Mouse (Mus musculus) ovary, postnatal 14 days (tissue): ENCODE data around the gene Emp1.
A peak's percentile ranks its signal among the peaks of the same experiment; 100 is the strongest.

ENCODE experiments used
- DNase-seq: peaks from one replicate; pipeline ENCODE4 v3.0.0; 2022; ENCODE audit warnings: low spot score

The Emp1 gene

DNA sequence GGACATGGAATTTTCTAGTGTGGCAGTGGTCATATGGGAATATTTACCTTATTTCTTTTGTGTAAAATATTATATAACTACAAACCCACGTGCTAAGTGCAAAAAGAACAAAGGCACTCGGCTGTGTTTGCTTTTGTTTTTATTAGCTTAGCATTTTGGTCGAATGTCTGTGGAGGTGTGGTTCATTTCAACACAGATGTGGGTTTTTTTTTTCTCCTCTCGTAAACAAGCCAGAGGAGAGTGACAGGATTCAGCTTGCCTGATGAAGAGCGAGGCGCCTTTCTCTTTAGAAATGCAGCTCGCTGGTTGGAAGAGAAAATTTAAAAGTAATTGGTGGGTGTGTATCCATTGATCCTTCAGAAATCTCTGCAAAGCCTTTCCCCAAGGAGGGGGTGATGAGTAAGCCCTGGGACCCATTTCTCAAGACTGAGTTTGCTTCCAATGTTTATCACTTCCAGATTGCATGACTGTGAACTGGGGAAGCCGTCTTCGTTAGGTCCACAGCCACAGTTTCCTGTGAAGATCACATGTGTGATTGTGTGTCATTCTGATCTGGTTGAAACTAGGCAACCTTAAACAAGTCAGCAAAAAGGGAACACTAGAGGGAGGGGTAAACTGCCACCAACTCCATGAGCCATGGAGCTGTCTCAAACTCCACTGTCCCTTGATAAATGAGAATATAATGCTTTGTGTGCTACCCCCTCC is 1.8 kb downstream of the Emp1 start:
- DNase-seq: no peak

DNA sequence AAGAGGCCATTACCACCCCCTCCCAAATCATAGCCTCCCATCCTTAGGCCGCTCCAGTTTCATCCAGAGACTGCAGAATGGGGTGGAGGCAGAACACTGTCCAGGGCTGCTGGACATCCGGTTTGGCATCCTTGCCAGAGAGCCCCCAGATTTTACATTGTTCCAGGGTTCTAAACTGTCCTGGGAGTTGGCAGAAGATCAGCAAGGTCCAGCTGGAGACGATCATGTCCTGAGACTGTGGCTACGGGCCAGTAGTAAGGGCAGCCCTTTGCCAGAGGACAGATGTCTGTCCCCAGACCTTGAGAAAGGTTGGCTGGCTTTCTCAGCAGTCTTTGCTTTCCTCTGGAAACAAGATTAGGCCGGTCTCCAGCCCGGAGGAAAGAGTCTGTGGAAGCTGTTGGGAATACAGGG is 2.6 kb downstream of the Emp1 start:
- peak; percentile 65 for DNase-seq

DNA sequence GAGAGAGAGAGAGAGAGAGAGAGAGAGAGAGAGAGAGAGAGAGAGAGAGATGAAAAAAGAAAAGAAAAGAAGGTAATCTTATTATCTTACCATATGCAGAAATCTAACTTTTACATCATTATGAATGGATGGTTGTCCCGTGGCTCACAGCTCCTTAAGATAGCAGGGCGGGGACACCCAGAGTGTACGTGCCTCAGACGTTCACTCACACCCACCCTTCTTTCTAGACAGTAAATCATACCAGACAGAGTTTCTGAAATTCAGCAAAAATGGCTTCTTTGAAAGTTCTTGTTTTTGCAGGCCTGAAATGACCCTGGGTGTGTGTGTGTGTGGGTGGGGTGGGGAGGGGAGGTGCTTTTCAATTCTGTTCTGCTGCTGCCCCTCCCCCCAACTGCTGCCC is 3.3 kb downstream of the Emp1 start:
- DNase-seq: no peak

DNA sequence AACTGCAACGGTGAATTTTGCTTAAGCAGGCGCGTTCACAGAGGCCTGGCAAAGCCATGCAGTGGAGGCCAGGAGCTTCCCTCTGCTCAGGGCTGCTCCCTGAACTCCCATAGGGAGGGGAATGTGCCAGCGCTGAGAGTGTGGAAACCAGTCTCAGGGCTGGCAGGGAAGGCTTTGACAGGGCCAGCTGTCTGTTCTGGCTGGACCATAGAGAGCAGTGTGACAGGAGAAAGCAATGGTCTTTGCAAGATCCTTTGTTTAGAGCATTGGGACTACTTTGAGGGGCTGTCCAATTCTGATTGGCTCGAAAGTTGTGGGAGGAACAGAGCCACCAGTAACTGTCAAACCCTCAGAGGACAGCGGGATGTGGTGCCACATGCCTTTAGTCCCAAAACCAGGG is 5.9 kb downstream of the Emp1 start:
- DNase-seq: no peak

DNA sequence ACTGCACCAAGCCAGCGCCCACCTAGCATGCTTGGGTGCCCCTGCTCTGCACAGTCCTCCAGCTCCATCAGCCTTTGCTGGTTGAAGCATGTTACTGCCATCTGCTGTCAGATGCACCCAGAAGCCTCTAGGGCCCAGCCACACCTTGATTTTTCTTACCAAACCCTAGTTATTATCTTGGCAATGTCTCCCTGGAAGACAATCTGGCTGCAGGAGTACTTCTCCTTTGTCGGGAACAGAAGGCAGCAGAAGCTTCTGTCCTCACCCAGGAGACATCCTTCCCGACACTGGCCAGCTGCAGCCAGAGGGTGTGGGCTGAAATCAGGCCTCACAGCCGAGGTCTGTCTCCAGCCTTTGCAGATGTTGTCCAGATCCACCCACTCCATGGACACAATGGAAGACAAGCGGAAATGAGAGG is 7.2 kb downstream of the Emp1 start:
- no peak for DNase-seq

- DNase-seq: no peak
Observed at GRCm38 (mm10) chr6:135370954-135371353, 8.6 kb downstream of the Emp1 start.

GRCm38 (mm10) chr6:135373357-135373756 is 11.0 kb downstream of the Emp1 start:
- no peak for DNase-seq

- no peak for DNase-seq
Observed at GRCm38 (mm10) chr6:135375818-135376217, 13.5 kb downstream of the Emp1 start.

DNA sequence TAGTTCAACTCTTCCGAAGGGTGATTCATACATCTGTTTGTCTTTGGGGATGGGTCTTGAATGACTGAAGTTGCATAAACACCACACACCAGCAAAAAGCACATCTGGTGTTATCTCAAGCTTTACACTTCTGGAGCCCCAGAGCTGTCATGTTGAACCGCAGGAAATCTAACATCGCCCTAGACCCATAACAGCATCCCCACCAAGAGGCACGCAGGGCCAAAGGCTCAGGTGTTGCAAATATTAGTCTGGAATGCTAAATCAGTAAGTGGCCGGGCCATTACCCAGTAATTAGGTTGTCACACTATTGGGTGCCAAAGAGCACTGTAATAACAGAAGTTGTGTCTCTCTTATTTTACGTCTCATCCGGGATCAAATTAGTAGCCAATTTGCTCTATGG is 13.9 kb downstream of the Emp1 start:
- DNase-seq: no peak

GRCm38 (mm10) chr6:135377583-135378319 is 15.4 kb downstream of the Emp1 start:
- DNase-seq: no peak

GRCm38 (mm10) chr6:135383919-135384318 is 21.6 kb downstream of the Emp1 start:
- no peak for DNase-seq

DNA sequence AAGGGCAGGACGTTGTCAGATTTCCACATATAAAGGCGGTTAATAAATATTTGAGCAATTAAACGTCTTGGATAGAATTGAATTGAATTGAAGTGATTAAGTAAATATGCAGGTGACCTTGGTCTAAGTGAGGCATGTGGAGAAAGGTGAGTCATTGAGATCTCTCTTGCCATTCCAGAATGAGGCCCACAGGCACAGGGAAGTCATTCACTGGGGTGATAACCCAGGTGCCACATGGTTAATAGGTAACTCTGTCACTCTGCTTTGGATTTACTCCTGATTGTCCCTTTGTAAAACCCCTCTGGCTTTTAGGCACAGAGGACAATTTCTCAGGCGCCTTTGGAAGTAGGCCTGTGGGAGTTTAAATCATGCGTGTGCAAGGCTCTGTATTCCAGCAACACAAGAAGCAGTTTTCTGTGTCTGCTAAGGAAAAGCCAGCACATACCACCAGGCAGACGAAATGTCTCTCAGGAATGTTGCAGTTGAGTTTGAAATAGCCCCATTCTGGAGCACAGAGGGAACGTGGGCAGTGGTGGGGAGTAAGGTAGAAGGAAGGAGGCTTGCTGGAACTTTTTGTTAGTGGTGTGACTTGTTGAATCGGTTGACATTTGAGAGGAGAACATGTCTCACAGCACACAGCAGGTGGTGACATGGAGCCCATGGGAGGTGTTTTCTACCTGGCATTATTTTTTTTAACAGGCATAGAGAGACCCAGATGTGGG is 23.6 kb downstream of the Emp1 start:
- DNase-seq: no peak

DNA sequence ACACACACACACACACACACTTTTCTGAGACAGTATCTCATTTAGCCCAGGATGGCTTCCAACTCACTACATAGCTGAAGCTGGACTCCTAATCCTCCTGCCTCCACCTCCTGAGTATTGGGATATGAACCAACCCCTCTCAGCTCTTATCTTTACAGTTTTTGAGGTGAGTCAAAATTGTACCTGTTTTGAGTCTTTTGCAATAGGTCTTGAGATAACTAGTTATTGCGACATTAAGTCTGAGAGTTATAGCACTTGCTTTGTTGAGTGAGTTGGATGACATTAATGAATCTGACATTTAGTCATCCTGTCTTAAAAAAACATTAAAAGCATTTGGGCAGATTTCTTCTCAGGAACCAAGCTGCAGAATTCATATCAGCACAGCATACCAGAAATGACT is 25.3 kb downstream of the Emp1 start:
- no peak for DNase-seq

- no peak for DNase-seq
Observed at GRCm38 (mm10) chr6:135388711-135389110, 26.4 kb downstream of the Emp1 start.

GRCm38 (mm10) chr6:135390398-135390797 is 28.1 kb downstream of the Emp1 start:
- no peak for DNase-seq

DNA sequence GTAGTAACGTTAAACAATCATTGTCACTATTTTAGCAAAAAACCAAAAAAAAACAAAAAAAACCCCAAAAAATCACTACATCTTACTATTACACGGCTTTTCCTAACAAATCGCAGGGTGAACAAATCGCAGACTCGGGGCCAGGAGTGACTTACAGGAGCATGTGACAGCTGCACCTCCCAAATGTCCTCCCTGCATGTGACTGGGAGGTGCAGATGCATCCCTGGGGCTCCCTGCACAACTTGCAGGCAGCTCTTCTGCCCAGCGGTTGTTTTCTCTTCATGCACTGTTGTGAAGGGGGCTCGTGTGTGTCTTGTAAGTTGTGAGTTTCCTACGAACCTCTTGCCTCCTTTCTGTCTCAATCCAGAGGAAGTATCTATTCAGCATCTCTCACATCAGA is 33.0 kb downstream of the Emp1 start:
- no peak for DNase-seq

DNA sequence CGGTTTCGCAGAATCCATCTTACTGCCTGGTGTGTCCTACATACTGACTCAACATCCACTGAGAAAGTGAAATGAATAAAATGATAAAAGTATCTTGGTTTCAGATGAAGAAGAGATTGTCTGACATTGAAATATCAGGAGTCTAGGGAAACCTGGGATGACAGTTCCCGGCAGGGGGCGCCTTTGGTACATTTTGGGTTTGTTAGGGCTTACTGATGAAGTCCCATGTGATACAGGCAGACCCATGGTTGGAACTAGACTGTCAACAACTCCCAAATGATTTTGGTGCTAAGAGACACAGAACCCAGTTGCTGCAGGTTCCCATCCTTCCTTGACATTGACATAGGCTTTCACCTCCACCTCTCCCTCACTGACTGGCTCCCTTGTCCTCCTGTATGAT is 34.7 kb downstream of the Emp1 start:
- no peak for DNase-seq

DNA sequence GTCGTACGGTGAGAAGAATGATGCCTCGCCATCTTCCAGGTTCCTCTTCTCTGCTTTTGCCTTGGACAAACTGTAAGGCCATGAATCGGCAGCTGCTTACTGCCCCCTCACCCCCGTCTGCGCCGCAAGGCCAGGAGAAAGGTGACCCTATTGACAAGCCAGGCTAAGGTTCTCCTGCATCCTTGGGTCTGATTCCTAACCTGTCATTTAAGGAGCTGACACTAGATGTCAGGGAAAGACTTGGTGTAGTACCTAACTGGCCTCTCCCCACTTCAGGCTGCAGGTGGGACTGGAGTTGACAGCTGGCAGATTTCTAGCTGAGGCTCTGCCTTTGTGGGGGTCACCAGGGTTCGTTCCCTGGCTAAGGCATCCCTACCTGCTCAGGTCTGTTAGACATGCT is 35.4 kb downstream of the Emp1 start:
- no peak for DNase-seq

- no peak for DNase-seq
Observed at GRCm38 (mm10) chr6:135398801-135399200, 36.5 kb downstream of the Emp1 start.

DNA sequence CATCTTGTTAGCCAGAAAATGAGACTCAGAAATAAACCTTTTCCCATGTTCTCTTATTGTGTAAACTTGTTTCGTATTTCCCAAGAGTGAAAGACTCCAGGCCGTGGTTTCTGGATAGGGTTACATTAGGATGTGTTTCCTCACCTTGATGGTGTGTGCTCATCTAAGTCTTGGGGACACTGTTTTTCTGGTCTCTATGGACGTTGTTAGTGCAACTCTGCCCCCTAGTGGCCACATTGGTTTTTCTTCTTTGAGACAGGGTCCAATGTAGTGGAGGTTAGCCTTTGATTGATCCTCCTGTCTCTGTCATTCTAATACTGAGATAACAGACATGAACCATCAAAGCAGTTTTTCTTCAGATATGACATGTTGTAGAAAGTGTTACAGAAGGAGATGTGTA is 38.0 kb downstream of the Emp1 start:
- DNase-seq: peak; percentile 65

GRCm38 (mm10) chr6:135405093-135405492 is 42.7 kb downstream of the Emp1 start:
- no peak for DNase-seq

DNA sequence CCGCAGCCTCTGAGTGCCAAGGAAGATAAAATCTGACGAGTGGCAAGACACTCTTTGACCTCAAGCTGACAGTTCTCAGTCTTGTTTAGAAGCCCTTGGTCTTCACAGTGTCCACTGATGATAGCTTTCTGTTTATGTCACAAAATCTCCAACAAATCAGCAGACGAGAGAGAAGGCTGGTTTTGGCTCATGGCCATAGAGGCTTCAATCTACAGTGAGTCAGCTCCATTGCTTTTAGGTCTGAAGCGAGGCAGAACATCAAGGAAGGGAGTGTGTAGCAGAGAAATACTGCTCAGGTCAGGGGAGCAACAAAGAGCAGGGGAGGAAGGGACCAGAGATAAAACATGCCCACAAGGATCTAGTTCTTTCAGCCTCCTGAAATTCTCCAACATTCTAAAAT is 45.0 kb downstream of the Emp1 start:
- DNase-seq: no peak

DNA sequence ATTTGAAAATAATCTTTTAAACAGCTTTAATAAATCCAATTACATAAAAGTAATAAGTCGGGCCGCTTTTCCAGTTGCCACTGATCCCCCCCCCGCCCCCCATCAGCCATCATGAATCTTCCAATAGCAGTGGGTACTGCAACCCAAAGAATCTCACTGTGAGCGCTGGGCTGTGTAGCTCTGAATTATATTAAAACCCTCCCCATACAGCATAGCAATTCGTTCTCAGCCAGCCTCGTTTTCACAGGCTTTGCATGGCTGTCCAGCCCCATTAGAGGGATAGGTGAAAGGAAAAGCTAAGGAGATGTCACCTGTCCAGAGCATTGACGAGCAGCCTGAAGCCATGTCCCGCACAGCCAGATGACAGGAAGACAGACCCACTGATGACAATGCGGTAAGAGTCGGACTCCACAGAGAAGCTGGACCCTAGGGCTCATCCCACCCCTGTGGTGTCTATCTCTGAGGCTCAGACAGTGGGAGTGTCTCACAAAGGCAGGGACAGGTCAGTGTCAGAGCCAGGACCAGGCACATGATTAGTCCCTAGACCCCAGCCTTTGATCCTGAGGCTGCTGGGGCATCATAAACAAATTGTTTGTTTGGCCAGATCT is 49.5 kb downstream of the Emp1 start:
- DNase-seq: no peak
